Mouse (Mus musculus) granulocyte monocyte progenitor cell, adult 5-6 weeks (primary cell): ENCODE measurements around the gene Akr7a5. TPM values are rescaled to one million over a fixed set of nuclear protein-coding genes. Genes with fewer than 3 reads are reported as not detected.
A peak's percentile ranks its signal among the peaks of the same experiment; 100 is the strongest.

Experiments used
- ATAC-seq: replicated peaks from 2 replicates; pipeline ENCODE4 v1.8.0; 2016; ENCODE audit warnings: mild to moderate bottlenecking, moderate TSS enrichment, inconsistent platforms; ENCODE audit not compliant: poor library complexity, severe bottlenecking
- total RNA-seq, 2 experiments: library from RNA; stranded (forward) in 1 of 2; stranded (reverse) in 1 of 2; fragments of 200-712, 200-1000 nt in 1 of 2; fragments of >200 nt in 1 of 2; fragmentation: Nextera tagmentation in 1 of 2; gene quantifications; 2 replicates each; pipeline ENCODE4 v1.2.3; 2014 to 2017

Akr7a5 gene
- total RNA-seq, 2 experiments from 2014 or later = 12.2 to 16.6 TPM

DNA sequence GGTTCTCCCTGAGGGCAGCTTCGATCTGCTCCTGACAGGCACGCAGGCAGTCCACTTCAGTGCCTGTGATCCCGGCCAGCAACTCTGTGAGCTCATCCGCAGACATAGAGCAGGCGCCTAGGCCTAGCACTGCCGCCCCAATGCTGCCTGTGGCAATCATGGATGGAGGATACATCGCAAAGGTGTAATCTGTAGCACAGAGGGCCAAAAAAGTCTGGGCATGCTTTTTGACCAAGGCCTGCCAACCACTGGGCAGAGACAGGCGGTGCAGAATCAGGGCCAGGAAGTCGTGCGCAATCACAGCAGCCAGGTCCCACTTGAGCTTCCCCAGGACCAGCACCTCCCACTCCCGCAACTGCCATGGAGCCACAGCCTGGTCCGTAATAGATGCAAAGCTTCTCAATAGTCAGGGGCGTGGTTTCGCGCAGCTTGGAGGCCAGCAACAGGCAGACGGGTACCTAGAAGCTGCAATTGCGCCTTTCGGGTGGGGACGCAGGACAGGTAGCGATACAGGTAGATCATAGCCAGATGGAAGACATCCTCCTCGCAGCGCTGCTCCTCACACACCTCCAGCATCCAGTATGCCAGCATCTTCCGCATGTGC is 35.0 kb downstream of the Akr7a5 start:
- ATAC-seq = no peak

DNA sequence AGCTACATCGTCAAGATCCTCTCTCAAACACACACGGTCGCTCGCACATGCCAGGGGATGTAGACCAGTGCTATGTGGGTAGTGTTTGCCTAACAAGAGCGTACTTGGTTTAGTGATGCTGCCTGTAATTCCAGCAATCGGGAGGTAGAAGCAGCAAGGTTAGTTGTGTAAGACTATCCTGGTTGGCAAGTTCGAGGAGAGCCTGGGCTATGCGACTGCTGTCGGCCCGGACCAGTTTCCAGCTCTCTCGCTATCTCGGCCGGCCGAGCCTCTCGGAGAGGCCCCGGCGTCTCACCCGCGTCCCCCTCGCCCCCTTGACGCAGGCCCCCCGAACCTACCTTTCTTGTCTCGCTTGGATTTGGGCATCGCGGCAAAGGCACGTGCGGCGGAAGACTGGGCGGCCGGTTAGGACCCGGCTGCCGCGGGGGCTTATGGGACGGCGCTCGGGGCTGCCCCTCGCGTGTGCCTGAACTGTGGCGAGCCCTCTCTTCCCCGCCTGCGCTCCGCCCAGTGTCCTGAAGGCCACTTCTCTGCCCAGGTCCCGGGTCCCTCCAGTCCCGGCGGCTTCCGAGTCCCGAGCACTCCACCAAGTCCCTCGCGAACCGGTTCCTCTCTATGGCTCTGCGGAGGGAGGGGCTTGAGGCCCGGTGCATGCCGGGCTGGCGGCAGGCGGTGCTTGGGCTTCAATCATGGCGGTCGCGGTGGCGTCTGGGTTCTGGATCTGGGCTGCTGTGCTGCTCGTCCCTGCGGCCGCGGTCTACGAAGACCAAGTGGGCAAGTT is 41.6 kb downstream of the Akr7a5 start, which contains the start of the genes Mrto4, Emc1 and Ubr4:
Mrto4 (minus strand) TSS at position 646 of the 781 bp plus-strand sequence.
Emc1 (plus strand) TSS at position 657 of the 781 bp plus-strand sequence.
Ubr4 (plus strand) TSS at position 679 of the 781 bp plus-strand sequence.
- ATAC-seq = peak; percentile 96

DNA sequence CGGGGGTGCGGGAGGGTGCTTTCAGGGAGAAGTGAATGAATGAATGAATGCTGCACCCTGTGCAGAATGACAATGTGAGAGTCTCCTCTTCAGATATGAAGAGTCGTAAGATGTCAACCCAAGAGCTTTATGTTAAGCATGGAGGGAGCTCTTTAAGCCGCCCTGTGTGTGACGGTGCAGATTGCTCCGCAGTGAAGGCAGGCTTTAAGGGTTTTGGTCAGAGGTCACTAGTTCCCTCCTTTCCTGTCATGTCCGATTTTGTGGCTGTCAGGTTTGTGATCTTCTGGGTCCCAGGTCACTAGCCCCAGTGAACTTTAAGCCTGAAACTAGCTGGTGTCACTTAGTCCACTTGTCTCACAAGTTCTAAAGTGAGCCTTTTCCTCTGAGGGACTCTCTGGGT is 42.3 kb downstream of the Akr7a5 start:
- ATAC-seq = peak; percentile 25

DNA sequence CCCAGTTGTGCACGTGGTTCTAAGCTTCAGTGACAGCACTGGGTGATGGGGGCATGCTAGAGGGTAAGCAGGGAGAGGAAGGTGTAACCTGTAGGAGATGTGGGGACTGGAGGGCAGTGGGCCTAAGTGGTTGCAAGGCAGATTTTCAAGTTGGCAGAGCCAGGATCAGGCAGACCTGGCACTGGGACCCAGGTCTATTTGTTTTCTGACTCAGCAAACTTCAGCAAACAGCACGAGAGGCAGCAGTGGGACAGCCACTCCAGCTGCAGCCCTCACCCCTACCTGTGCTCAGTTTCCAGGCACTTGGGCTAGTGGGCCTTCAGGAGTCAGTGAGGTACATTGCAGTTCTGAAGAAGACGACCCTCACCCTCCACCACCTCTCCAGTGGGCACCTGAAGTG is 46.7 kb downstream of the Akr7a5 start:
- ATAC-seq = no peak

DNA sequence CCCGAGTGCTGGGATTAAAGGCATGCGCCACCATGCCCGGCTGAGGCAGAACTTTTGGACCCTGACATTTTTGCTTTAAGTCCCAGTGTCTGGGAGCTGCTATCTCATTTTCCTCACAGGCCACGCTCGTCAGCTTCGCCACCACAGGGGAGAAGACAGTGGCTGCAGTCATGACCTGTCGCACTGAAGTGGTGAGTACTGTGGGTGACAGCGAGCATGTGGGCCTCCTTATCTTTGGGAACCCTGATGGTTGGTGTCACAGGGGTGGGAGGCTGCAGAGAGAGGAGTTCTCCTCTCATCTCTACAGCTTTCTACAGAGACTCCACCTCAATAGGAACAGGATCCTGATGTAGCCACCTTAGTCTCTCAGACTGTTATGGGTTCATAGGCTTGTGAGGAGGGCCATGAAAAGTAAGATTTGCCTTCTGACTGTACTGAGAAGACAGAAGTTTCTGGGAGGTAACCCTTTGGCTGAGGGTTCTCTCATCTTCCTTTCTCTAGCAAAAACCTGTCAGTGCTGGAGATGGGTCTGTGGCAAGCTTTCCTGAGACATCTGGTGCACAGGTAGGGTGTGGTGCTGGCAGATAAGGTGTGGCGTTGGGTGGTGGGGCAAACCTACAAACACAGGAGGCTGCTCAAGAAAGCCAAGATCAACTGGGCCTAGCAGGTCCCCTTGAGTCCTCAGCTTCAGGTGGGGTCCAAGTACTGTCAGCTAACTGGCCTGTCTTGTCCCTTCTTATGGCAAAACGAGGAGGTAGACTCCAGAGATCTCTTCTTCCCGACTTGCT is 50.4 kb downstream of the Akr7a5 start:
- no peak for ATAC-seq

DNA sequence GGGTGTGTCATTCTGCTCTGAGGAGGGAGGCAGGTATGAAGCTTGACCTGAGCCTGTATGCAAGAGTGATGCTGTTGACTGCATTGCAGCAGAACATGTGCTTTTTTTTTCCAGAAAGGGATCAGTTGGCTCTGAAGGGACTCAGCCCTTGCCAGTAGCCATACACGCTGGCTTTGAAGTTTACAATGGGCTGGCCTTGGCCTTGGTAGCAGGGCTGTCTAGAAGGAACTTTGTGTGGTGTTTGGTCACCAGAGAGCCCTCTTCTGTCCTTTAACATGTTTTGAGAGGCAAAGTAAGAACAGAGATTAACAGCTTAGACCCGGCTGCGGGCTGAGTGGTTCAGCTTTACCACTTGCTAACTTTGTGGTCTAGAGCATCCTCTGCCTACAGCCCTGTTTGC is 56.8 kb downstream of the Akr7a5 start:
- no peak for ATAC-seq

Other genes with a start within 250 kb of the Akr7a5 start
- not detected in 2 replicates for gene Htr6, start 235.2 kb upstream of the Akr7a5 start, total RNA-seq (2014; fragmentation: Nextera tagmentation)
- gene Htr6, start 235.2 kb upstream of the Akr7a5 start, total RNA-seq (2017) = not detected in 2 replicates
- gene Nbl1, start 217.8 kb upstream of the Akr7a5 start, total RNA-seq (2014; fragmentation: Nextera tagmentation) = not detected in 2 replicates
- not detected in 2 replicates for gene Nbl1, start 217.8 kb upstream of the Akr7a5 start, total RNA-seq (2017)
- 530 and 613 TPM in 2 replicates for gene Minos1, start 179.6 kb upstream of the Akr7a5 start, total RNA-seq (2014; fragmentation: Nextera tagmentation)
- 186 and 246 TPM in 2 replicates for gene Minos1, start 179.6 kb upstream of the Akr7a5 start, total RNA-seq (2017)
- 374 and 389 TPM in 2 replicates for gene Capzb, start 117.8 kb upstream of the Akr7a5 start, total RNA-seq (2014; fragmentation: Nextera tagmentation)
- 129 and 155 TPM in 2 replicates for gene Capzb, start 117.8 kb upstream of the Akr7a5 start, total RNA-seq (2017)
- 5.4 and 7.7 TPM in 2 replicates for gene Pqlc2, start within 50 bp of the Akr7a5 start, total RNA-seq (2014; fragmentation: Nextera tagmentation)
- gene Pqlc2, start within 50 bp of the Akr7a5 start, total RNA-seq (2017) = 2.3 and 3.5 TPM in 2 replicates
- gene Mrto4, start 41.8 kb downstream of the Akr7a5 start, total RNA-seq (2014; fragmentation: Nextera tagmentation) = 143 and 158 TPM in 2 replicates
- gene Mrto4, start 41.8 kb downstream of the Akr7a5 start, total RNA-seq (2017) = 93.4 and 94.5 TPM in 2 replicates
- gene Emc1, start 41.8 kb downstream of the Akr7a5 start, total RNA-seq (2014; fragmentation: Nextera tagmentation) = 20.2 and 24.4 TPM in 2 replicates
- 34.4 and 39.2 TPM in 2 replicates for gene Emc1, start 41.8 kb downstream of the Akr7a5 start, total RNA-seq (2017)
- 91.2 and 91.4 TPM in 2 replicates for gene Ubr4, start 41.9 kb downstream of the Akr7a5 start, total RNA-seq (2014; fragmentation: Nextera tagmentation)
- gene Ubr4, start 41.9 kb downstream of the Akr7a5 start, total RNA-seq (2017) = 47.2 and 49.5 TPM in 2 replicates
- 0.92 and 2.4 TPM in 2 replicates for gene Iffo2, start 219.8 kb downstream of the Akr7a5 start, total RNA-seq (2014; fragmentation: Nextera tagmentation)
- 0.26 and 1.2 TPM in 2 replicates for gene Iffo2, start 219.8 kb downstream of the Akr7a5 start, total RNA-seq (2017)